Mouse (Mus musculus) stomach, postnatal 0 days (tissue): ENCODE measurements around the gene Klf14. TPM values are rescaled to one million over a fixed set of nuclear protein-coding genes. Genes with fewer than 3 reads are reported as not detected.

Experiments used
- ATAC-seq: fragments of 200-750 bp; cut with Nextera tagmentation; 2 replicates; pipeline ENCODE4 v1.8.0; 2017; ENCODE audit not compliant: low FRiP score, low TSS enrichment
- DNase-seq: peaks from one replicate; pipeline ENCODE4 v3.0.0-alpha.2; 2016; ENCODE audit warnings: low spot score
- H3K27ac ChIP-seq: fragments of 300-500 bp; sonication (generic); replicated peaks from 2 replicates; pipeline ENCODE4 v1.5.1; 2014; ENCODE audit warnings: mild to moderate bottlenecking, control low read depth
- H3K27me3 ChIP-seq: fragments of 300-500 bp; sonication (generic); 2 replicates; pipeline ENCODE4 v1.6.1; 2014; ENCODE audit warnings: low read length; ENCODE audit not compliant: control insufficient read depth, insufficient read depth
- H3K36me3 ChIP-seq: fragments of 300-500 bp; sonication (generic); 2 replicates; pipeline ENCODE4 v1.6.1; 2014; ENCODE audit warnings: low read length, mixed read lengths; ENCODE audit not compliant: control insufficient read depth, insufficient read depth
- H3K4me1 ChIP-seq: fragments of 300-500 bp; sonication (generic); replicated peaks from 2 replicates; pipeline ENCODE4 v1.6.1; 2014; ENCODE audit warnings: antibody characterized with exemption; ENCODE audit not compliant: control insufficient read depth, insufficient read depth
- H3K4me2 ChIP-seq: fragments of 300-500 bp; sonication (generic); replicated peaks from 2 replicates; pipeline ENCODE4 v1.6.1; 2014; ENCODE audit warnings: low read depth, mild to moderate bottlenecking, control low read depth, moderate library complexity
- H3K4me3 ChIP-seq: fragments of 300-500 bp; sonication (generic); 2 replicates; pipeline ENCODE4 v1.5.1; 2014; ENCODE audit warnings: low read depth, low read length, control low read depth
- H3K9ac ChIP-seq: fragments of 300-500 bp; sonication (generic); 2 replicates; pipeline ENCODE4 v1.6.1; 2014; ENCODE audit warnings: mild to moderate bottlenecking, low read length, control low read depth, mixed read lengths
- H3K9me3 ChIP-seq: fragments of 300-500 bp; sonication (generic); 2 replicates; pipeline ENCODE4 v1.6.1; 2016; ENCODE audit warnings: low read length; ENCODE audit not compliant: control insufficient read depth
- CTCF ChIP-seq: IDR thresholded peaks from 2 replicates; pipeline ENCODE4 v1.5.1; 2016; ENCODE audit warnings: antibody characterized with exemption, low read depth, mild to moderate bottlenecking, moderate library complexity
- EP300 ChIP-seq: optimal IDR thresholded peaks from 2 replicates; pipeline ENCODE3; 2016; ENCODE audit warnings: antibody characterized with exemption
- WGBS: fragments of 180-500 bp; shearing (Covaris S2); extraction: QIAGEN DNeasy Blood & Tissue Kit; methylation state at CpG from one replicate; pipeline ENCODE4 v1.1.7; 2014; 5-methylcytosine and 5-hydroxymethylcytosine counted together
- polyA plus RNA-seq: library from polyadenylated mRNA; unstranded; fragments of >200 nt; fragmentation: Nextera tagmentation; extraction: Ambion mirVana; gene quantifications from 2 replicates; pipeline ENCODE4 v1.2.1, GENCODE M21; 2015

The Klf14 gene
- polyA plus RNA-seq, 1 experiment from 2014 or later, result 1.5 TPM

- Histone ChIP-seq H3K4me3 (peak overlapping the region; percentile 1; the same call in 1 of the 2 replicates), H3K27me3 (no peaks in the 10 kb centered on the region), H3K9ac (no peak overlapping the region), H3K4me1 (no peaks in the 10 kb centered on the region), H3K4me2 (peak overlapping the region; percentile 12), H3K36me3 (no peaks in the 10 kb centered on the region), H3K9me3 (no peaks in the 10 kb centered on the region), H3K27ac (no peak overlapping the region; the same call in 1 of the 2 replicates)
- ATAC-seq (0 out of 2 replicates have a peak, but pooled peaks have one; percentile 26), DNase-seq (peak; percentile 14)
- TF ChIP-seq EP300 (no peak), CTCF (no peak)
- WGBS, result 34% methylated on average over 21 of the region's 21 CpGs
Observed at GRCm38 (mm10) chr6:30920834-30921675, 37.8 kb downstream of the Klf14 start.

- no peak for ATAC-seq
- no peaks in the 10 kb centered on the region for H3K4me1 ChIP-seq
- H3K27ac ChIP-seq, result no peak within 1 kb of the TSS
- WGBS, result 87% methylated on average over 2 of the region's 2 CpGs
- TF ChIP-seq EP300 (no peak), CTCF (no peak)
- H3K36me3 ChIP-seq, result no peaks in the 10 kb centered on the region
- no peaks in the 10 kb centered on the region for H3K27me3 ChIP-seq
- DNase-seq, result no peak
- no peak within 1 kb of the TSS for H3K9ac ChIP-seq
- no peak within 1 kb of the TSS for H3K4me2 ChIP-seq
- H3K9me3 ChIP-seq, result no peaks in the 10 kb centered on the region
- no peak within 1 kb of the TSS for H3K4me3 ChIP-seq
Observed at GRCm38 (mm10) chr6:30915473-30915872, 43.4 kb downstream of the Klf14 start, which contains the start of gene Tsga13. Gene Tsga13 (minus strand): TSS chr6:30915573.

DNA sequence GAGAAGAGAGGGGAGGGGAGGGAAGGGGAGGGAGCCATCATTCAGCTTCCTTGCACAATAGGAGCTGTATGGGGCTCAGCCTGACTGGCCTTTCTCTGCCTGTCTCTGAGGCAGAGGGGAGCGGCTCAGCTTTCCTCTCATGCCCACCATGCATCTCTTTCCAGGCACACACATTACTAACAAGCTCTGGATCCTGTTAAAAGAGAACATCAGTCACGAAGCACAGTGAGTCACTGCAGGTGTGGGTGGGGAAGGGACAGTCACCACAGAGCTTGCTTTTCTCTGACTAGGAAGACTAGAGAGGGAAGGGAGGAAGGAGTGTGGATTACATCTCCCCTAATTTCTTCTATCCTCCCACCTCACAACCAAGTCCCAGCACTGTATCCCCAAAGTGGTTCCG, 50.9 kb downstream of the Klf14 start:
- TF ChIP-seq CTCF (no peak), EP300 (no peak)
- WGBS, result 51% methylated on average over 3 of the region's 3 CpGs
- no peak overlapping the region for H3K9ac ChIP-seq

More for the DNA sequence above, 50.9 kb downstream of the Klf14 start:
- no peak for DNase-seq
- Histone ChIP-seq H3K9me3 (no peaks in the 10 kb centered on the region), H3K4me1 (no peaks in the 10 kb centered on the region), H3K4me3 (no peak overlapping the region), H3K4me2 (no peak overlapping the region), H3K27me3 (no peaks in the 10 kb centered on the region), H3K36me3 (no peaks in the 10 kb centered on the region), H3K27ac (no peak overlapping the region)
- ATAC-seq, result no peak

Other genes starting within 250 kb of the Klf14 start
- gene Mest, start 235.5 kb downstream of the Klf14 start, polyA plus RNA-seq, result 156 and 168 TPM in 2 replicates
- gene Copg2, start 62.3 kb downstream of the Klf14 start, polyA plus RNA-seq, result 15.4 and 16.4 TPM in 2 replicates
- 0.22 and 0.23 TPM in 2 replicates for gene Tsga13, start 43.5 kb downstream of the Klf14 start, polyA plus RNA-seq